Mouse (Mus musculus) right cerebral cortex, postnatal 14 days (tissue): Measurements from ENCODE around the gene Rffl.
"Not testable (repeated sequence)": the region's sequence is repeated elsewhere in the genome, so short reads cannot be mapped to it uniquely, and the experiment has no call there.

ENCODE experiments used
- DNase-seq: peaks from one replicate; pipeline ENCODE4 v3.0.0; 2022

The Rffl gene

GRCm38 (mm10) chr11:82844771-82845414 is 26.1 kb downstream of the Rffl start:
- DNase-seq: no peak

- DNase-seq: no peak
These were observed 32.5 kb downstream of the Rffl start for GRCm38 (mm10) chr11:82838511-82838910.

- no peak for DNase-seq
These were observed 33.2 kb downstream of the Rffl start for GRCm38 (mm10) chr11:82837848-82838247.

GRCm38 (mm10) chr11:82837192-82837591 is 33.8 kb downstream of the Rffl start:
- no peak for DNase-seq

GRCm38 (mm10) chr11:82835616-82836432 is 35.2 kb downstream of the Rffl start:
- DNase-seq: no peak

- DNase-seq: not testable (repeated sequence)
These were observed 36.7 kb downstream of the Rffl start for GRCm38 (mm10) chr11:82834359-82834758.

- DNase-seq: no peak
These were observed 37.1 kb downstream of the Rffl start for GRCm38 (mm10) chr11:82833929-82834328.

GRCm38 (mm10) chr11:82832402-82832801 is 38.6 kb downstream of the Rffl start:
- not testable (repeated sequence) for DNase-seq

- no peak for DNase-seq
These were observed 39.8 kb downstream of the Rffl start for GRCm38 (mm10) chr11:82831008-82831893.

- DNase-seq: no peak
These were observed 44.2 kb downstream of the Rffl start for GRCm38 (mm10) chr11:82826818-82827217.

GRCm38 (mm10) chr11:82820788-82821456 is 50.1 kb downstream of the Rffl start:
- no peak for DNase-seq

- DNase-seq: peak; percentile 34
These were observed 51.7 kb downstream of the Rffl start for GRCm38 (mm10) chr11:82819350-82819749.

GRCm38 (mm10) chr11:82808485-82808884 is 62.5 kb downstream of the Rffl start:
- peak; percentile 21 for DNase-seq

GRCm38 (mm10) chr11:82807370-82807769 is 63.6 kb downstream of the Rffl start:
- no peak for DNase-seq

- no peak for DNase-seq
These were observed 64.4 kb downstream of the Rffl start for GRCm38 (mm10) chr11:82806656-82807055.

- no peak for DNase-seq
These were observed 87.6 kb downstream of the Rffl start for GRCm38 (mm10) chr11:82783453-82783852.

GRCm38 (mm10) chr11:82782197-82782596 is 88.8 kb downstream of the Rffl start:
- no peak for DNase-seq

GRCm38 (mm10) chr11:82780983-82781903 is 89.8 kb downstream of the Rffl start, which contains the start of gene Lig3:
Lig3 (plus strand) TSS chr11:82781108.
- peak; percentile 95 for DNase-seq

GRCm38 (mm10) chr11:82780134-82780533 is 90.9 kb downstream of the Rffl start:
- DNase-seq: no peak

GRCm38 (mm10) chr11:82764438-82764924 is 106.5 kb downstream of the Rffl start:
- no peak for DNase-seq

GRCm38 (mm10) chr11:82763742-82764437 is 107.1 kb downstream of the Rffl start, which contains the start of the genes Cct6b and Zfp830:
Cct6b (minus strand) TSS chr11:82764321.
Zfp830 (plus strand) TSS chr11:82764345.
- DNase-seq: peak; percentile 95
